Mouse (Mus musculus): ENCODE results near the gene Prelp. TPM values are rescaled to one million over a fixed set of nuclear protein-coding genes. Genes with fewer than 3 reads are reported as not detected.

Prelp gene
- total RNA-seq, 2 experiments from 2014 or later = 15.6 to 18.4 TPM

DNA sequence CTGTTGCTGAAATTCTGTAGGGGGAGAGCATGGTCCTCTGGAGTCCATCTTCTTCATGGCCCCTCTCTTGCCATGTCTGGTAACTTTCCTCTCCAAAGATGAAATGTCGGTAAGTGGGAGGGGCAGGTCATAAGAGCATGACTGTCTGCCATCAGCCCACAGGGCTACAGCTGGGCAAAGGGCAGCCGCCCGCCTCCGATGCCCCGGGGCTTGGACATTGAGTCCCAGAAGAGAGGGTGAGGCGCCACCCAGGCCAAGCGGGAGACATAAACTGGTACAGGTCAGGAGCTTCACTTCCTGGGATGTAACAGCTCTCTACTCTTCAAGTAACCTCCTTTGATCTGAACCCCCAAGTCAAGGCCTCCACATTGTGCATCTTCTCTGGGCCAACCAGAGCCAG lies 44.3 kb downstream of the Prelp start:
- DNase-seq = no peak
- intact Hi-C loops (cut with DNase I; ENCODE audit: low total_unique reads) = no loop called here

GRCm38 (mm10) chr1:133873086-133873813 lies 48.0 kb downstream of the Prelp start:
- intact Hi-C loops (cut with DNase I; ENCODE audit: low total_unique reads) = no loop called here
- no peak for DNase-seq

DNA sequence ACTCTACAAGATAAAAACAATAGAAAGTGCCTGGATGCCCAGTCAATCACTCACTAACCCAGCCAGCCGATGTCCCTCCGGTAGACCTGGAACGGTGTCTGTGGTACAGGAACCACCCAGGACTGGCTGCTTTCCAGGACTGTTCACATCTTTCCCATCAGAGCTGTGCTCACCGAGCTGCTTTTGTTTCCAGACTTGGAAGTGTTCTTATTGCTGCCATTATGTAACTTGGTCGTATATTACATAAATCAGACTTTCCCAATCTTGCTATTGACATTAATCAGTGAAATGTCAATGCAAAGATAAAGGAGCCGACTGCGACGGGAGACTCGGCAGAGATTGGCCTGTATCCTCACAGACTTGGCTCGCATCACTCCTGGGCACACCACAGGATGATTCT lies 50.0 kb downstream of the Prelp start:
- intact Hi-C loops (cut with DNase I; ENCODE audit: low total_unique reads) = no loop called here

GRCm38 (mm10) chr1:133869221-133869620 lies 52.0 kb downstream of the Prelp start:
- no peak for DNase-seq
- intact Hi-C loops (cut with DNase I; ENCODE audit: low total_unique reads) = no loop called here

More for the DNA sequence above, 50.0 kb downstream of the Prelp start:
- DNase-seq = no peak

DNA sequence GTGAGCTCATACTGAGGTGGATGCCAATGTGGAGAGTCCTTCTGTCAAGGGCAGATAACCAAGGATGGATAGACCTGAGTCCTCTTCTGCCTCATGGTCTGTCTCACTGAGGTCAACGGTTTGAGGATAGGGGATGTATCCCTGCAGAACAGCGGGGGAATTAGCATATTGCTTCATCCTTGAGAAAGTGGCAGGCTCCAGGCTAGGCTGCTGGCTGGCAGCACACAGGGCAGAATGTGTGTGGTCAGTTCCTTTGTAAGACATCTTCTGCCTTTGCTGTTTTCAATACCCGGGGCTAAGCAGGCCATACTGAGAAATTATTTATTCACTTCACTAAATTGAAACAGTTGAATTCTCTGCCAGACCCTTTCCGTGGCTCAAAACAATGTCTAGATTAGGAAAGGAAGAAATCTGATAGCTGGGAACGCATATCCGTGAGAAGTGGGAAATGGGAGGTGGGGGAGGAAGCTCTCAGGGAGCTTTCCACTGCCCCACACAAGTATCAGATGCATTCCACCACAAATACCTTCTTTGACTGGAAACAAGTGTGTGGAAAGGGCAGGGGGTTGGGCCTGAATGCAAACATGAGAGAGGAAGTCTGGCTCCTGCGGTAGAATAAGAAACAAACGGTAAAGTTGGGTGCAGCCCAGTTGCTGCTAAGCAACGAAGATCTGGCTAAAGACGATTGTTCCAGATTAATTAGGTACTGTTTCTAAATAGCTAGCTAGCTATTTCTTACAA lies 57.8 kb downstream of the Prelp start:
- DNase-seq = no peak
- intact Hi-C loops (cut with DNase I; ENCODE audit: low total_unique reads) = no loop called here

- intact Hi-C loops (cut with DNase I; ENCODE audit: low total_unique reads) = no loop called here
These were observed 60.2 kb downstream of the Prelp start for GRCm38 (mm10) chr1:133861028-133861427.

More at GRCm38 (mm10) chr1:133861028-133861427, 60.2 kb downstream of the Prelp start:
- DNase-seq = no peak

Other genes with a start within 250 kb of the Prelp start
- gene Lax1, start 231.3 kb downstream of the Prelp start, total RNA-seq (2021) = under 1 TPM; 0.09 to 0.27 TPM
- 10 to 100 TPM; 22.1 to 24.4 TPM for gene Atp2b4, start 120.4 kb downstream of the Prelp start, total RNA-seq (2021)
- gene Optc, start 13.4 kb downstream of the Prelp start, total RNA-seq (2021) = under 1 TPM; 0.18 TPM
- gene Fmod, start 115.8 kb upstream of the Prelp start, total RNA-seq (2021) = 100 to 1,000 TPM; 197 to 203 TPM
- 10 to 100 TPM; 19.7 to 44.2 TPM for gene Btg2, start 157.7 kb upstream of the Prelp start, total RNA-seq (2021)
- not detected for gene Chit1, start 189.8 kb upstream of the Prelp start, total RNA-seq (2021)

Data from gastrocnemius, postnatal 14 days (tissue).